Mouse (Mus musculus): ENCODE results near the gene Capn15. TPM values are rescaled to one million over a fixed set of nuclear protein-coding genes. Genes with fewer than 3 reads are reported as not detected.
A peak's percentile ranks its signal among the peaks of the same experiment; 100 is the strongest.

Capn15 gene
- total and polyA plus RNA-seq, 3 experiments, result 6.1 to 15.5 (median 7.4) TPM

DNA sequence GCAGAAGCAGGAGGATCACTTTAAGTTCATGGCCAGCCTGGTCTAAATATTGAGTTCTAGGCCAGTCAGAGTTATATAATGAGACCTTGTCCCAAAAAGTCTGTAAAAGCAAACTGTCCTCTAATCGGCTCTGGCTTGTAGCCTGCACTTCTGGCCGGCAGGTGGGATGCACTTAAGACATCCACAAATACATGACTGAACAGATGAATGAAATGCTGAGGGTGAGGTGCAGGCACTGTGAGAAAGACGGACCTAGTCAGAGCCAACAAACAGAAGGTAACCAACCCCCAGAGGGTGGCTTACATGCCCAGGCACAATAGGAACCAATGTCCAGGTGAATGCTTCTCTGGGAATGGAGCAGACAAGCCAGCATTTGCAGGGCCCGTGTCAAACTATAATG, 71.3 kb downstream of the Capn15 start:
- Histone ChIP-seq H3K4me3 (no peak overlapping the region), H3K9ac (ENCODE audit: low read depth, low read length) (0 out of 2 replicates have a peak overlapping the region, but pooled peaks have one; percentile 14), H3K36me3 (ENCODE audit: control insufficient read depth, insufficient read depth, low read length) (no peaks in the 10 kb centered on the region; the same call in none of the 2 replicates), H3K4me1 (ENCODE audit: control insufficient read depth, insufficient read depth, low read length) (peaks cover 27% of the 10 kb centered on the region), H3K27ac (peak overlapping the region; percentile 86), H3K79me2 (replicated peaks; ENCODE audit: control insufficient read depth, insufficient read depth, low read length) (peaks cover 8% of the 10 kb centered on the region), H3K27me3 (ENCODE audit: control insufficient read depth, insufficient read depth, low read length) (no peaks in the 10 kb centered on the region)
- no peak for DNase-seq
- intact Hi-C loops (cut with DNase I), result no loop called here
- WGBS, result 36% methylated on average over 4 of the region's 4 CpGs
- TF ChIP-seq POLR2A (IDR thresholded peaks at IDR 0.05; ENCODE audit: insufficient read depth, low read depth, low read length) (no peak), CTCF (IDR thresholded peaks at IDR 0.05) (no peak), EP300 (IDR thresholded peaks at IDR 0.05; ENCODE audit: insufficient read depth, low read depth, low read length) (no peak)

DNA sequence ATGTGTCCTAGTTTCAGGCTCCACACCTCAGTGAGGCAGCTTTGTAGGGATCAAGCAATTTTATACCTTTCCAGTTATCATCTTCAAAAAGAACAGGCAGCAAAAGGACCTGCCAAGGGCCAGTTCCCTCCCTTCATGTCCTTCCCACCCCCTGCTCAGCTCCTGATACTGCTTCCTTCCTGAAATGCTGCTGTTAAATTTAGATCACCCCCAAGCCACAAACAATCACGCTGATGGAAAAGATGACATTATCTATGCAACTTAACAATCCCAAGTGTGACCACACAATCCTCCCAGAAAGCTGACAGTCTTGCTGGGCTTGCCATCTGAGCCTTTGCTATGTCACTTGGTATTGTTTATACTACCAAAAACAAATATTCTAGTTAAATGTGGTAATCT, 71.7 kb downstream of the Capn15 start:
- TF ChIP-seq EP300 (IDR thresholded peaks at IDR 0.05; ENCODE audit: insufficient read depth, low read depth, low read length), result no peak
- DNase-seq, result peak; percentile 28 to 42
- Histone ChIP-seq H3K9ac (ENCODE audit: low read depth, low read length) (peak overlapping the region; percentile 7), H3K27ac (peak overlapping the region; percentile 86), H3K36me3 (ENCODE audit: control insufficient read depth, insufficient read depth, low read length) (no peaks in the 10 kb centered on the region; the same call in none of the 2 replicates), H3K27me3 (ENCODE audit: control insufficient read depth, insufficient read depth, low read length) (no peaks in the 10 kb centered on the region), H3K4me3 (peak overlapping the region; percentile 17), H3K4me1 (ENCODE audit: control insufficient read depth, insufficient read depth, low read length) (peaks cover 27% of the 10 kb centered on the region), H3K79me2 (replicated peaks; ENCODE audit: control insufficient read depth, insufficient read depth, low read length) (peaks cover 4% of the 10 kb centered on the region)
- WGBS, result 7% methylated on average over 1 of the region's 1 CpGs
- intact Hi-C loops (cut with DNase I), result no loop called here

DNA sequence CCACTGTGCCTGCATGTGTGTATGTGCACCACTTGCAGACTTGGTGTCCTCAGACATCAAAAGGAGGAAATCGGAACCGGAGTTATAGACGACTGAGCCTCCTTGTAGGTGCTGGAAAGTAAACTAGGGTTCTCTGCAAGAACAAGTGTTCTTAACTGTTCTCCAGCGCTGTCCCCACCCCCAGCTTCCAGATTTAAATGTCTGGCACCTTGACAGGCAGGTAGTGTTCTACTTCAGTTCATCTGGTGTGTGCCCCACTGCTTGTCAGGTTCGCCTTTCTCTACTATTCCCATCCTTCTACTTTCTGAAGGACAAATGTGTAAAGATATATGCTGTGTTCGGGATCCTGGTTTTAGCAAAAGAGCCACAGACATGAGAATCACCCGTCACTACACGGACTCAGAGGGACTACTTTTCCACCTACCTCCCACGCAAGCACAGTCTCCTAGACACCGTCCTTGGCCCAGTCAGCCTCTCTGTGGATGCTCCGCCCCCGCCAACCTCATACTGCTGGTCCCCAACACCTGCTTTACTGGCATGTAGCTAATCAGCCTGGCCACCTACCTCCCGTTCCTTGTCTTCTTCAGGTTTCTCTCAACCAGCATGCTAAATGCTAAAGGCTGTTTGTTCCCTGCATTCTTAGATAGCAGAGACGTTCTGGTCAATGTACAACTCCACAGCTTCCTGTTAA, 72.3 kb downstream of the Capn15 start:
- Histone ChIP-seq H3K27me3 (ENCODE audit: control insufficient read depth, insufficient read depth, low read length) (no peaks in the 10 kb centered on the region), H3K4me3 (peak overlapping the region; percentile 17), H3K9ac (ENCODE audit: low read depth, low read length) (peak overlapping the region; percentile 7), H3K36me3 (ENCODE audit: control insufficient read depth, insufficient read depth, low read length) (no peaks in the 10 kb centered on the region; the same call in none of the 2 replicates), H3K4me1 (ENCODE audit: control insufficient read depth, insufficient read depth, low read length) (peaks cover 25% of the 10 kb centered on the region), H3K79me2 (replicated peaks; ENCODE audit: control insufficient read depth, insufficient read depth, low read length) (peaks cover under 1% of the 10 kb centered on the region), H3K27ac (peak overlapping the region; percentile 86)
- intact Hi-C loops (cut with DNase I), result no loop called here
- WGBS, result 39% methylated on average over 14 of the region's 14 CpGs
- DNase-seq, result peak; percentile 30 to 32
- TF ChIP-seq CTCF (IDR thresholded peaks at IDR 0.05) (no peak), POLR2A (IDR thresholded peaks at IDR 0.05; ENCODE audit: insufficient read depth, low read depth, low read length) (no peak), EP300 (IDR thresholded peaks at IDR 0.05; ENCODE audit: insufficient read depth, low read depth, low read length) (no peak)

DNA sequence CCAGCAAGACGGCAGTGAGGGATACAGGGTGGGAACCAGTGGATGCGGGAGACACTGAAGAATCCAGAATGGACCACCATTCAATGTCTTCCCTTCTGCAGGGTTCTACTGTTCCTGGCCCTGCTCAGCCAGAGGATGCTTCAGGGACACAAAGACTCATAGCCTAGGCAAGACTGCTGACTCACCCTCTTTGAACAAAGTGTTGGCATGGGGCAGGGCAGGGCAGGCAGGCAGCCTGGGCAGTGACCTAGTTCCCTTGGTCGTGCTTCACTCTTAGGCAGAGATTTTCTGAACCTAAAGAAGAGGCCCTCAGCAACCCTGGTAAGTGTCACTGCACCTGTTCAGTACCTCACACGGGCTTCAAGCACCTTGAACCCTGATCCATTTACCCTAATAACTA, 73.8 kb downstream of the Capn15 start:
- H3K36me3 ChIP-seq (ENCODE audit: control insufficient read depth, insufficient read depth, low read length), result no peaks in the 10 kb centered on the region; the same call in none of the 2 replicates
- intact Hi-C loops (cut with DNase I), result no loop called here
- H3K27ac ChIP-seq, result peak overlapping the region; percentile 70
- H3K4me3 ChIP-seq, result no peak overlapping the region
- 73% methylated on average over 4 of the region's 4 CpGs for WGBS
- peaks cover 3% of the 10 kb centered on the region for H3K79me2 ChIP-seq (replicated peaks; ENCODE audit: control insufficient read depth, insufficient read depth, low read length)
- peak; percentile 58; the same call in 1 of the 2 replicates for TF ChIP-seq EP300 (IDR thresholded peaks at IDR 0.05; ENCODE audit: insufficient read depth, low read depth, low read length)
- no peak for TF ChIP-seq POLR2A (IDR thresholded peaks at IDR 0.05; ENCODE audit: insufficient read depth, low read depth, low read length)
- TF ChIP-seq CTCF (IDR thresholded peaks at IDR 0.05), result no peak
- peak; percentile 40 to 64 for DNase-seq
- peaks cover 19% of the 10 kb centered on the region for H3K4me1 ChIP-seq (ENCODE audit: control insufficient read depth, insufficient read depth, low read length)
- H3K9ac ChIP-seq (ENCODE audit: low read depth, low read length), result no peak overlapping the region
- H3K27me3 ChIP-seq (ENCODE audit: control insufficient read depth, insufficient read depth, low read length), result no peaks in the 10 kb centered on the region

Other genes starting within 250 kb of the Capn15 start
Only the 30 nearest of the 32 such genes appear.
- 10 to 100 TPM; 42.1 to 45.1 TPM for gene Narfl, start 212.0 kb downstream of the Capn15 start, total RNA-seq (2021)
- gene Narfl, start 212.0 kb downstream of the Capn15 start, polyA plus RNA-seq (2012; rRNA removed), result 36.4 and 52.6 TPM in 2 replicates
- 1 to 10 TPM; 6.4 to 7.7 TPM for gene Haghl, start 200.1 kb downstream of the Capn15 start, total RNA-seq (2021)
- 19.5 and 23.4 TPM in 2 replicates for gene Haghl, start 200.1 kb downstream of the Capn15 start, polyA plus RNA-seq (2012; rRNA removed)
- gene Ccdc78, start 199.2 kb downstream of the Capn15 start, total RNA-seq (2021), result not detected
- gene Ccdc78, start 199.2 kb downstream of the Capn15 start, polyA plus RNA-seq (2012; rRNA removed), result 1.1 TPM in 1 of 2 replicates, not detected in the other
- gene Fam173a, start 192.9 kb downstream of the Capn15 start, total RNA-seq (2021), result 10 to 100 TPM; 30.8 to 38.3 TPM
- 49.7 and 63.6 TPM in 2 replicates for gene Fam173a, start 192.9 kb downstream of the Capn15 start, polyA plus RNA-seq (2012; rRNA removed)
- gene AC134908.4, start 190.1 kb downstream of the Capn15 start, total RNA-seq (2021), result not detected
- gene AC134908.4, start 190.1 kb downstream of the Capn15 start, polyA plus RNA-seq (2012; rRNA removed), result not detected in 2 replicates
- 10 to 100 TPM; 49.0 to 54.6 TPM for gene Metrn, start 188.7 kb downstream of the Capn15 start, total RNA-seq (2021)
- gene Metrn, start 188.7 kb downstream of the Capn15 start, polyA plus RNA-seq (2012; rRNA removed), result 43.3 and 47.9 TPM in 2 replicates
- 1 to 10 TPM; 1.1 to 1.4 TPM for gene Fbxl16, start 176.7 kb downstream of the Capn15 start, total RNA-seq (2021)
- 2.3 and 3.2 TPM in 2 replicates for gene Fbxl16, start 176.7 kb downstream of the Capn15 start, polyA plus RNA-seq (2012; rRNA removed)
- 10 to 100 TPM; 11.0 to 11.1 TPM for gene Wdr24, start 162.2 kb downstream of the Capn15 start, total RNA-seq (2021)
- 20.4 and 22.9 TPM in 2 replicates for gene Wdr24, start 162.2 kb downstream of the Capn15 start, polyA plus RNA-seq (2012; rRNA removed)
- gene Jmjd8, start 156.9 kb downstream of the Capn15 start, total RNA-seq (2021), result 10 to 100 TPM; 32.7 to 36.9 TPM
- gene Jmjd8, start 156.9 kb downstream of the Capn15 start, polyA plus RNA-seq (2012; rRNA removed), result 47.2 and 48.9 TPM in 2 replicates
- 100 to 1,000 TPM; 105 to 129 TPM for gene Stub1, start 152.4 kb downstream of the Capn15 start, total RNA-seq (2021)
- 147 and 174 TPM in 2 replicates for gene Stub1, start 152.4 kb downstream of the Capn15 start, polyA plus RNA-seq (2012; rRNA removed)
- under 1 TPM; 0.55 to 0.82 TPM for gene Rhbdl1, start 148.5 kb downstream of the Capn15 start, total RNA-seq (2021)
- 3.8 and 4.9 TPM in 2 replicates for gene Rhbdl1, start 148.5 kb downstream of the Capn15 start, polyA plus RNA-seq (2012; rRNA removed)
- gene Gm20683, start 144.0 kb downstream of the Capn15 start, total RNA-seq (2021), result 1 to 10 TPM; 2.4 to 2.9 TPM
- 13.9 and 21.6 TPM in 2 replicates for gene Gm20683, start 144.0 kb downstream of the Capn15 start, polyA plus RNA-seq (2012; rRNA removed)
- gene Rhot2, start 140.9 kb downstream of the Capn15 start, total RNA-seq (2021), result 100 to 1,000 TPM; 120 to 139 TPM
- 209 and 257 TPM in 2 replicates for gene Rhot2, start 140.9 kb downstream of the Capn15 start, polyA plus RNA-seq (2012; rRNA removed)
- 1 to 10 TPM; 1.2 to 1.3 TPM for gene Wdr90, start 124.3 kb downstream of the Capn15 start, total RNA-seq (2021)
- gene Wdr90, start 124.3 kb downstream of the Capn15 start, polyA plus RNA-seq (2012; rRNA removed), result 8.0 and 8.5 TPM in 2 replicates
- gene Mcrip2, start 117.0 kb downstream of the Capn15 start, total RNA-seq (2021), result 100 to 1,000 TPM; 234 to 288 TPM
- gene Mcrip2, start 117.0 kb downstream of the Capn15 start, polyA plus RNA-seq (2012; rRNA removed), result 189 and 254 TPM in 2 replicates
- gene Mettl26, start 110.7 kb downstream of the Capn15 start, total RNA-seq (2021), result 10 to 100 TPM; 12.7 TPM
- gene Mettl26, start 110.7 kb downstream of the Capn15 start, polyA plus RNA-seq (2012; rRNA removed), result 24.8 and 30.5 TPM in 2 replicates
- under 1 TPM; 0.50 to 0.82 TPM for gene Wfikkn1, start 104.9 kb downstream of the Capn15 start, total RNA-seq (2021)
- gene Wfikkn1, start 104.9 kb downstream of the Capn15 start, polyA plus RNA-seq (2012; rRNA removed), result 0.29 and 0.44 TPM in 2 replicates
- 10 to 100 TPM; 15.2 to 17.6 TPM for gene Rab40c, start 66.1 kb downstream of the Capn15 start, total RNA-seq (2021)
- 20.5 and 33.8 TPM in 2 replicates for gene Rab40c, start 66.1 kb downstream of the Capn15 start, polyA plus RNA-seq (2012; rRNA removed)
- gene Pigq, start 40.9 kb downstream of the Capn15 start, total RNA-seq (2021), result 10 to 100 TPM; 40.8 to 48.7 TPM
- gene Pigq, start 40.9 kb downstream of the Capn15 start, polyA plus RNA-seq (2012; rRNA removed), result 74.7 and 115 TPM in 2 replicates
- under 1 TPM; 0.10 to 0.30 TPM for gene Nhlrc4, start 40.8 kb downstream of the Capn15 start, total RNA-seq (2021)
- gene Nhlrc4, start 40.8 kb downstream of the Capn15 start, polyA plus RNA-seq (2012; rRNA removed), result 0.15 and 2.8 TPM in 2 replicates
- gene A930017K11Rik, start 33.2 kb downstream of the Capn15 start, total RNA-seq (2021), result under 1 TPM; 0.27 to 0.37 TPM
- gene A930017K11Rik, start 33.2 kb downstream of the Capn15 start, polyA plus RNA-seq (2012; rRNA removed), result 0.44 and 0.61 TPM in 2 replicates
- gene Rab11fip3, start 83.8 kb upstream of the Capn15 start, total RNA-seq (2021), result 10 to 100 TPM; 29.7 to 30.5 TPM
- 29.3 and 33.1 TPM in 2 replicates for gene Rab11fip3, start 83.8 kb upstream of the Capn15 start, polyA plus RNA-seq (2012; rRNA removed)
- 1 to 10 TPM; 9.2 to 9.5 TPM for gene Decr2, start 104.5 kb upstream of the Capn15 start, total RNA-seq (2021)
- gene Decr2, start 104.5 kb upstream of the Capn15 start, polyA plus RNA-seq (2012; rRNA removed), result 13.9 and 23.3 TPM in 2 replicates
- gene Nme4, start 109.8 kb upstream of the Capn15 start, total RNA-seq (2021), result 1 to 10 TPM; 3.7 to 4.4 TPM
- gene Nme4, start 109.8 kb upstream of the Capn15 start, polyA plus RNA-seq (2012; rRNA removed), result 13.8 and 21.4 TPM in 2 replicates
- 1 to 10 TPM; 3.8 to 5.3 TPM for gene Tmem8, start 127.5 kb upstream of the Capn15 start, total RNA-seq (2021)
- gene Tmem8, start 127.5 kb upstream of the Capn15 start, polyA plus RNA-seq (2012; rRNA removed), result 10.5 and 11.6 TPM in 2 replicates
- gene Mrpl28, start 137.7 kb upstream of the Capn15 start, total RNA-seq (2021), result 100 to 1,000 TPM; 131 to 154 TPM
- 131 and 156 TPM in 2 replicates for gene Mrpl28, start 137.7 kb upstream of the Capn15 start, polyA plus RNA-seq (2012; rRNA removed)
- gene Axin1, start 152.9 kb upstream of the Capn15 start, total RNA-seq (2021), result 10 to 100 TPM; 16.5 to 18.2 TPM
- 7.6 and 9.1 TPM in 2 replicates for gene Axin1, start 152.9 kb upstream of the Capn15 start, polyA plus RNA-seq (2012; rRNA removed)
- gene Pdia2, start 213.3 kb upstream of the Capn15 start, total RNA-seq (2021), result not detected
- not detected in 2 replicates for gene Pdia2, start 213.3 kb upstream of the Capn15 start, polyA plus RNA-seq (2012; rRNA removed)
- gene Rgs11, start 217.2 kb upstream of the Capn15 start, total RNA-seq (2021), result under 1 TPM; 0.31 to 0.34 TPM
- 1.8 and 3.5 TPM in 2 replicates for gene Rgs11, start 217.2 kb upstream of the Capn15 start, polyA plus RNA-seq (2012; rRNA removed)
- gene Arhgdig, start 222.0 kb upstream of the Capn15 start, total RNA-seq (2021), result under 1 TPM; 0.36 to 0.47 TPM
- 1.00 and 1.5 TPM in 2 replicates for gene Arhgdig, start 222.0 kb upstream of the Capn15 start, polyA plus RNA-seq (2012; rRNA removed)

Data from heart, adult 2 months (tissue).